Mouse (Mus musculus) mesoderm, embryonic 11.5 days (tissue): Measurements from ENCODE around the gene Bicdl1.
"Not testable (repeated sequence)": the region's sequence is repeated elsewhere in the genome, so short reads cannot be mapped to it uniquely, and the experiment has no call there.

Source experiments
- DNase-seq: peaks from one replicate; pipeline ENCODE4 v3.0.0-alpha.2; 2012; ENCODE audit warnings: low read depth, low spot score

Gene Bicdl1

GRCm38 (mm10) chr5:115731001-115731731, at the start of gene Bicdl1:
Bicdl1 (minus strand) TSS chr5:115731621.
- peak; percentile 86 for DNase-seq

- DNase-seq: no peak
Observed at GRCm38 (mm10) chr5:115776911-115777310, 45.5 kb upstream of the Bicdl1 start.

- no peak for DNase-seq
Observed at GRCm38 (mm10) chr5:115775350-115775749, 43.9 kb upstream of the Bicdl1 start.

- no peak for DNase-seq
Observed at GRCm38 (mm10) chr5:115770048-115770447, 38.6 kb upstream of the Bicdl1 start.

- no peak for DNase-seq
Observed at GRCm38 (mm10) chr5:115769116-115769515, 37.7 kb upstream of the Bicdl1 start.

GRCm38 (mm10) chr5:115766821-115767220, 35.4 kb upstream of the Bicdl1 start:
- DNase-seq: no peak

GRCm38 (mm10) chr5:115763981-115764380, 32.6 kb upstream of the Bicdl1 start:
- DNase-seq: no peak

- no peak for DNase-seq
Observed at GRCm38 (mm10) chr5:115760903-115761302, 29.5 kb upstream of the Bicdl1 start.

- DNase-seq: peak; percentile 23
Observed at GRCm38 (mm10) chr5:115758431-115759180, 27.2 kb upstream of the Bicdl1 start.

GRCm38 (mm10) chr5:115757516-115757915, 26.1 kb upstream of the Bicdl1 start:
- DNase-seq: no peak

GRCm38 (mm10) chr5:115755501-115755900, 24.1 kb upstream of the Bicdl1 start:
- no peak for DNase-seq

- no peak for DNase-seq
Observed at GRCm38 (mm10) chr5:115754831-115755230, 23.4 kb upstream of the Bicdl1 start.

GRCm38 (mm10) chr5:115752883-115753282, 21.5 kb upstream of the Bicdl1 start:
- no peak for DNase-seq

- not testable (repeated sequence) for DNase-seq
Observed at GRCm38 (mm10) chr5:115751916-115752315, 20.5 kb upstream of the Bicdl1 start.

GRCm38 (mm10) chr5:115748316-115748715, 16.9 kb upstream of the Bicdl1 start:
- no peak for DNase-seq

- DNase-seq: no peak
Observed at GRCm38 (mm10) chr5:115745319-115745718, 13.9 kb upstream of the Bicdl1 start.

GRCm38 (mm10) chr5:115738032-115738431, 6.6 kb upstream of the Bicdl1 start:
- DNase-seq: no peak

GRCm38 (mm10) chr5:115734570-115734969, 3.1 kb upstream of the Bicdl1 start:
- peak; percentile 41 for DNase-seq

- peak; percentile 78 for DNase-seq
Observed at GRCm38 (mm10) chr5:115732849-115733216, 1.4 kb upstream of the Bicdl1 start.

- peak; percentile 89 for DNase-seq
Observed at GRCm38 (mm10) chr5:115732176-115732848, 891 bp upstream of the Bicdl1 start.

GRCm38 (mm10) chr5:115731732-115732175, 333 bp upstream of the Bicdl1 start:
- peak; percentile 20 for DNase-seq

- no peak for DNase-seq
Observed at GRCm38 (mm10) chr5:115730314-115730713, 1.1 kb downstream of the Bicdl1 start.
